12 mouse cellular contexts compared by ENCODE assay signal in the genomic region with DNA sequence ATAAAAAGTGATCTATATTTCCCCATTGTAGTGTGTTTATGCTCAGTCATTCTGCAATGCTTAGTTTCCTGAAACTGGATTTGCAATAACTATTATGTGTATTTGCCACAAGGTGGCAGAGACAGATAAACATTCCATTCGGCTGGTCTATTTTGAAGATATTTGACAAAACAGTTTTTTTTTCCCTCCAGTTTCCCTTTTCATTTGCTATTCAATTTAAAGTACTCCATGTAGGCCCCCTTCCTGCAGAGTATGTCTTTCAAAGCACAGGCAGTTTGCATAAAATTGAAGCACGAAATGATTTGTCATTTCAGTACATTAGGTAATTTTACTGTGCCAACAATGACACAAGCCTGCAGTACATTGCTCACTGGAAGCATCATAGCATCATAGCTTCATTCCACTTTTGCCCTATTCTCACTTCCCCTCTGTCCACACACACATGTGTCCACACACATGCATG.
DNase-seq lines count a peak whose midpoint lies in the region; ATAC-seq lines count a peak whose summit lies in the region.
"Had no signal": no experiment of that assay in that cellular context is flagged by ENCODE, and none has a peak within 500 bp of the region (broad histone marks: within the 10 kb centered on the region; RNA-seq: fewer than 3 reads in every experiment).

No protein-coding gene starts in this region.

- DNase-seq in embryonic facial prominence, embryonic 11.5 days (ENCODE audit: low spot score): peak; percentile 48
- DNase-seq in embryonic facial prominence, embryonic 10.5 days (ENCODE audit: low spot score): no peak
- DNase-seq in layer of hippocampus, adult 9-11 months: peak; percentile 23
- DNase-seq in layer of hippocampus, adult 8-10 months (ENCODE audit: low spot score in 2 of 2): no peak
- DNase-seq in MN1 (ENCODE audit: low spot score): peak; percentile 19
- DNase-seq in right cerebral cortex, postnatal 14 days: no peak
- DNase-seq in spleen, postnatal 36 days (ENCODE audit: low spot score in 2 of 2): no peak
- DNase-seq: adrenal gland, postnatal 36 days had no signal

- no peaks in the 10 kb centered on the region for H3K4me1 ChIP-seq in embryonic facial prominence, embryonic 11.5 days (ENCODE audit: control insufficient read depth, insufficient read depth, low read length)
- no peaks in the 10 kb centered on the region for H3K4me1 ChIP-seq in embryonic facial prominence, embryonic 10.5 days
- H3K4me1 ChIP-seq: embryonic facial prominence, embryonic 15.5 days; neural tube, embryonic 13.5 days had no signal

- no peak overlapping the region for H3K4me3 ChIP-seq in embryonic facial prominence, embryonic 11.5 days (ENCODE audit: low read depth, low read length)
- no peak overlapping the region for H3K4me3 ChIP-seq in embryonic facial prominence, embryonic 10.5 days
- H3K4me3 ChIP-seq: embryonic facial prominence, embryonic 15.5 days; neural tube, embryonic 13.5 days had no signal

- H3K27me3 ChIP-seq in embryonic facial prominence, embryonic 11.5 days (ENCODE audit: control insufficient read depth, insufficient read depth, low read length): no peaks in the 10 kb centered on the region
- H3K27me3 ChIP-seq in embryonic facial prominence, embryonic 10.5 days (replicated peaks; ENCODE audit: low read depth, poor library complexity, severe bottlenecking): no peaks in the 10 kb centered on the region
- H3K27me3 ChIP-seq: embryonic facial prominence, embryonic 15.5 days; neural tube, embryonic 13.5 days had no signal

- H3K9ac ChIP-seq in embryonic facial prominence, embryonic 11.5 days (replicated peaks; ENCODE audit: low read length): no peak overlapping the region
- H3K9ac ChIP-seq: embryonic facial prominence, embryonic 15.5 days; liver, embryonic 14.5 days; neural tube, embryonic 13.5 days had no signal

- H3K9me3 ChIP-seq in embryonic facial prominence, embryonic 11.5 days (replicated peaks; ENCODE audit: control insufficient read depth, low read length): no peaks in the 10 kb centered on the region
- H3K9me3 ChIP-seq in embryonic facial prominence, embryonic 10.5 days: no peaks in the 10 kb centered on the region
- H3K9me3 ChIP-seq: embryonic facial prominence, embryonic 15.5 days; neural tube, embryonic 13.5 days had no signal

- no peak overlapping the region for H3K27ac ChIP-seq in embryonic facial prominence, embryonic 11.5 days (replicated peaks; ENCODE audit: low read depth, low read length)
- H3K27ac ChIP-seq in embryonic facial prominence, embryonic 10.5 days (replicated peaks): no peak overlapping the region
- H3K27ac ChIP-seq: embryonic facial prominence, embryonic 15.5 days; liver, embryonic 14.5 days; neural tube, embryonic 13.5 days had no signal

- 58% methylated on average over 2 of the region's 2 CpGs for WGBS in embryonic facial prominence, embryonic 11.5 days
- 76% methylated on average over 2 of the region's 2 CpGs for WGBS in embryonic facial prominence, embryonic 10.5 days

- no peak overlapping the region for H3K4me2 ChIP-seq in embryonic facial prominence, embryonic 11.5 days (ENCODE audit: low read depth, low read length)
- H3K4me2 ChIP-seq: embryonic facial prominence, embryonic 15.5 days; neural tube, embryonic 13.5 days had no signal

- H3K36me3 ChIP-seq in embryonic facial prominence, embryonic 11.5 days (replicated peaks; ENCODE audit: control insufficient read depth, insufficient read depth, low read depth, low read length): no peaks in the 10 kb centered on the region
- no peaks in the 10 kb centered on the region for H3K36me3 ChIP-seq in embryonic facial prominence, embryonic 10.5 days (replicated peaks)
- H3K36me3 ChIP-seq: embryonic facial prominence, embryonic 15.5 days; neural tube, embryonic 13.5 days had no signal

- ATAC-seq in embryonic facial prominence, embryonic 11.5 days (replicated peaks; ENCODE audit: insufficient number of reproducible peaks, low FRiP score, low TSS enrichment, low read depth): no peak
- peak; percentile 81 for ATAC-seq in megakaryocyte progenitor cell, adult 5-6 weeks (replicated peaks; ENCODE audit: poor library complexity)

Comparison
In these comparisons a context has a peak if more than half of its experiments do, and no peak if none do; other contexts are left out.
1. DNase-seq: peak in embryonic facial prominence, embryonic 11.5 days (single experiment), layer of hippocampus, adult 9-11 months (single experiment) and MN1 (single experiment); none in embryonic facial prominence, embryonic 10.5 days (single experiment), layer of hippocampus, adult 8-10 months (0 of 2), right cerebral cortex, postnatal 14 days (single experiment) and spleen, postnatal 36 days (0 of 2).